8 mouse cellular contexts compared by ENCODE assay signal in the genomic region with DNA sequence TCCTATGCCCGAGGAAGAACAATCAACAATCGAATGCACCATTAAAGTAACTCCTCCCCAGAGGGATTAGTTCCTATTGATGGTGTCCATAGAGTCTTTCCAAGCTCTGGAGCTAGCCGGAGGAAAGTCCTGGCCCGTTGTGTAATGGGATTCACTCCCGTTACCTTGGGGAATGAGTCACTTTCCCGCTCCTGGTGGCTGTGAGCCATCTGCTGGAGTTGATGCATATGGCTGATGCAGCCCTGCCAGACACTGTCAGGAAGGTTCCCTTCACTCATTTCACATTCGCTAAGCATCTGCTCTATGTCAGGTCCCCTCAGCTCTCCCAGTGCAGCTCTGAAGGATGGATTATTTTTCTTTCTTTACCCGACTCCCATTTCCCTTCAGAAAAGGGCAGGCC. TPM values are rescaled to one million over a fixed set of nuclear protein-coding genes. Genes with fewer than 3 reads are reported as not detected.
A peak's percentile ranks its signal among the peaks of the same experiment; 100 is the strongest.
DNase-seq lines count a peak whose midpoint lies in the region; ATAC-seq lines count a peak whose summit lies in the region.
"Had no signal": no experiment of that assay in that cellular context is flagged by ENCODE, and none has a peak within 500 bp of the region (broad histone marks: within the 10 kb centered on the region; RNA-seq: fewer than 3 reads in every experiment).

No protein-coding gene starts in this region.

- peak; percentile 46 for DNase-seq in kidney, postnatal 10 days
- no peak for DNase-seq in kidney, adult 18-20 months
- peak; percentile 80 for DNase-seq in NIH3T3 (ENCODE audit: low read depth)
- DNase-seq in left cerebral cortex, postnatal 4 days = peak; percentile 64
- DNase-seq in B cell, adult 2 months = no peak
- no peak for DNase-seq in T-cell, adult 2 months (ENCODE audit: low spot score)
- DNase-seq: liver, embryonic 13.5 days had no signal

- peak; percentile 53 for ATAC-seq in cerebellum, adult (ENCODE audit: insufficient number of reproducible peaks, low FRiP score, low TSS enrichment)

- intact Hi-C loops in left cerebral cortex, postnatal 4 days (cut with DNase I) = no loop called here

RNA-seq across cellular contexts. Expression of gene Dguok, which starts 2.7 kb away (rescaled TPM):
- total RNA-seq in left cerebral cortex, postnatal 4 days (2021) = 10 to 100 TPM; 31.3 to 34.8 TPM

RNA-seq across cellular contexts. Expression of gene Actg2, which starts 26.6 kb away (rescaled TPM):
- under 1 TPM in 1 of 2 experiments, not detected in 1; 0.56 TPM for total RNA-seq in left cerebral cortex, postnatal 4 days (2021)

RNA-seq across cellular contexts. Expression of gene Tet3, which starts 50.6 kb away (rescaled TPM):
- total RNA-seq in left cerebral cortex, postnatal 4 days (2021) = 100 to 1,000 TPM; 112 to 117 TPM

Comparison
In these comparisons a context has a peak if more than half of its experiments do, and no peak if none do; other contexts are left out.
1. DNase-seq: peak in kidney, postnatal 10 days (single experiment), NIH3T3 (single experiment) and left cerebral cortex, postnatal 4 days (single experiment); none in kidney, adult 18-20 months (single experiment), B cell, adult 2 months (0 of 2) and T-cell, adult 2 months (single experiment).